Mouse (Mus musculus) neural tube, embryonic 10.5 days (tissue): ENCODE results near the gene Tfg.

Experiments
- DNase-seq: peaks from one replicate; pipeline ENCODE4 v3.0.0-alpha.2; 2017; ENCODE audit warnings: low spot score; ENCODE audit errors: extremely low spot score

The Tfg gene

GRCm38 (mm10) chr16:56645251-56645650, 72.0 kb downstream of the Tfg start:
- no peak for DNase-seq
